ENCODE assay signal across 21 mouse cellular contexts in genomic region chr2:151742850-151743679, GRCm38 (mm10). TPM values are rescaled to one million over a fixed set of nuclear protein-coding genes. Genes with fewer than 3 reads are reported as not detected.
DNase-seq lines count a peak whose midpoint lies in the region; ATAC-seq and TF ChIP-seq lines count a peak whose summit lies in the region.
"Had no signal": no experiment of that assay in that cellular context is flagged by ENCODE, and none has a peak within 500 bp of the region (broad histone marks: within the 10 kb centered on the region; RNA-seq: fewer than 3 reads in every experiment).

No protein-coding gene starts in this region.

- TF ChIP-seq POLR2A in spleen, adult 2 months (IDR thresholded peaks at IDR 0.05; ENCODE audit: low read depth, low read length), result no peak

- peak overlapping the region; percentile 86 for H3K4me2 ChIP-seq in liver, embryonic 13.5 days
- H3K4me2 ChIP-seq: embryonic facial prominence, embryonic 12.5 days; heart, embryonic 12.5 days; hindbrain, embryonic 14.5 days; kidney, embryonic 15.5 days; limb, embryonic 12.5 days; lung, embryonic 15.5 days; midbrain, embryonic 12.5 days; neural tube, embryonic 13.5 days had no signal

- 27% methylated on average over 6 of the region's 6 CpGs for WGBS in liver, embryonic 13.5 days (ENCODE audit: insufficient replicate concordance)
- 69% methylated on average over 6 of the region's 6 CpGs for WGBS in spleen, adult 2 months
- WGBS in hindbrain, embryonic 10.5 days, result 67% methylated on average over 6 of the region's 6 CpGs

- no peak for TF ChIP-seq CTCF in spleen, adult 2 months (IDR thresholded peaks at IDR 0.05; ENCODE audit: extremely low read depth, insufficient read depth, insufficient read length, insufficient replicate concordance)

- peak; percentile 76 for ATAC-seq in liver, embryonic 13.5 days (ENCODE audit: low read depth)
- ATAC-seq: forebrain, embryonic 16.5 days had no signal

- peaks cover 10% of the 10 kb centered on the region; the same call in 1 of the 2 replicates for H3K36me3 ChIP-seq in liver, embryonic 13.5 days
- no peaks in the 10 kb centered on the region for H3K36me3 ChIP-seq in spleen, adult 2 months (ENCODE audit: control insufficient read depth, insufficient read depth, low read length)
- no peaks in the 10 kb centered on the region for H3K36me3 ChIP-seq in hindbrain, embryonic 10.5 days
- H3K36me3 ChIP-seq: embryonic facial prominence, embryonic 12.5 days; heart, embryonic 12.5 days; limb, embryonic 12.5 days; lung, embryonic 15.5 days; midbrain, embryonic 12.5 days; neural tube, embryonic 13.5 days had no signal

- peak overlapping the region; percentile 95 for H3K9ac ChIP-seq in liver, embryonic 13.5 days
- H3K9ac ChIP-seq: embryonic facial prominence, embryonic 12.5 days; heart, embryonic 12.5 days; hindbrain, embryonic 14.5 days; kidney, embryonic 15.5 days; limb, embryonic 12.5 days; lung, embryonic 15.5 days; midbrain, embryonic 12.5 days; neural tube, embryonic 13.5 days had no signal

- DNase-seq in cerebellum, adult 9-10 months, result peak; percentile 7
- no peak for DNase-seq in cerebellum, adult 11-12 months
- DNase-seq in c-Kit-positive CD71-positive TER-119-positive erythroid progenitor cells, embryonic 14.5 days (ENCODE audit: low spot score), result peak; percentile 73
- DNase-seq in liver, embryonic 13.5 days, result peak; percentile 58
- DNase-seq in spleen, adult 2 months (ENCODE audit: low read depth in 1 of 2, low spot score in 2 of 2), result no peak
- DNase-seq in hindbrain, embryonic 10.5 days (ENCODE audit: low spot score), result no peak
- no peak for DNase-seq in urinary bladder, postnatal 4 days (ENCODE audit: low spot score in 2 of 2)
- no peak for DNase-seq in right cerebral cortex, postnatal 36 days (ENCODE audit: low spot score in 2 of 2)
- DNase-seq: adrenal gland, postnatal 25 days; cerebellum, adult 9-11 months; heart, postnatal 14 days had no signal

- H3K27ac ChIP-seq in liver, embryonic 13.5 days, result peak overlapping the region; percentile 95
- peak overlapping the region; percentile 26 for H3K27ac ChIP-seq in spleen, adult 2 months (ENCODE audit: insufficient read depth, low read length)
- no peak overlapping the region for H3K27ac ChIP-seq in hindbrain, embryonic 10.5 days
- H3K27ac ChIP-seq: embryonic facial prominence, embryonic 12.5 days; hindbrain, embryonic 14.5 days; kidney, embryonic 15.5 days; limb, embryonic 12.5 days; lung, embryonic 15.5 days; macrophage; midbrain, embryonic 12.5 days; neural tube, embryonic 13.5 days had no signal

- H3K9me3 ChIP-seq in liver, embryonic 13.5 days (replicated peaks), result no peaks in the 10 kb centered on the region
- no peaks in the 10 kb centered on the region for H3K9me3 ChIP-seq in hindbrain, embryonic 10.5 days
- H3K9me3 ChIP-seq: embryonic facial prominence, embryonic 12.5 days; heart, embryonic 12.5 days; kidney, embryonic 15.5 days; limb, embryonic 12.5 days; lung, embryonic 15.5 days; midbrain, embryonic 12.5 days; neural tube, embryonic 13.5 days had no signal

- H3K27me3 ChIP-seq in liver, embryonic 13.5 days, result peaks cover 13% of the 10 kb centered on the region
- H3K27me3 ChIP-seq in spleen, adult 2 months (ENCODE audit: control insufficient read depth, insufficient read depth, low read length), result no peaks in the 10 kb centered on the region
- H3K27me3 ChIP-seq in hindbrain, embryonic 10.5 days (ENCODE audit: insufficient read depth, poor library complexity, severe bottlenecking), result peaks cover 20% of the 10 kb centered on the region; the same call in 1 of the 2 replicates
- H3K27me3 ChIP-seq: embryonic facial prominence, embryonic 12.5 days had no signal

- peaks cover 64% of the 10 kb centered on the region for H3K4me1 ChIP-seq in liver, embryonic 13.5 days (replicated peaks)
- H3K4me1 ChIP-seq in spleen, adult 2 months (ENCODE audit: control insufficient read depth, insufficient read depth, insufficient read length), result 0 out of 2 replicates have a peak, but pooled peaks cover 2% of the 10 kb centered on the region
- peaks cover 32% of the 10 kb centered on the region for H3K4me1 ChIP-seq in hindbrain, embryonic 10.5 days (replicated peaks)

- H3K4me3 ChIP-seq in liver, embryonic 13.5 days (replicated peaks), result peak overlapping the region; percentile 14
- H3K4me3 ChIP-seq in spleen, adult 2 months (ENCODE audit: extremely low read depth, insufficient read depth, insufficient read length), result no peak overlapping the region
- H3K4me3 ChIP-seq in hindbrain, embryonic 10.5 days, result no peak overlapping the region
- H3K4me3 ChIP-seq: embryonic facial prominence, embryonic 12.5 days; heart, embryonic 12.5 days; kidney, embryonic 15.5 days; limb, embryonic 12.5 days; lung, embryonic 15.5 days; midbrain, embryonic 12.5 days; neural tube, embryonic 13.5 days had no signal

RNA-seq across cellular contexts. Expression of gene Psmf1, which starts 0.9 kb away (rescaled TPM):
- polyA plus RNA-seq in liver, embryonic 13.5 days (2015; fragmentation: Nextera tagmentation; extraction: Ambion mirVana), result 49.1 and 51.6 TPM in 2 replicates
- polyA plus RNA-seq in spleen, adult 2 months (2012; rRNA removed), result 39.5 and 43.2 TPM in 2 replicates
- 51.0 and 53.2 TPM in 2 replicates for polyA plus RNA-seq in hindbrain, embryonic 10.5 days (2016; fragmentation: Nextera tagmentation; extraction: Ambion mirVana)

RNA-seq across cellular contexts. Expression of gene Tmem74b, which starts 41.3 kb away (rescaled TPM):
- polyA plus RNA-seq in liver, embryonic 13.5 days (2015; fragmentation: Nextera tagmentation; extraction: Ambion mirVana), result 0.07 TPM in 2 replicates
- 0.06 and 0.11 TPM in 2 replicates for polyA plus RNA-seq in spleen, adult 2 months (2012; rRNA removed)
- polyA plus RNA-seq in hindbrain, embryonic 10.5 days (2016; fragmentation: Nextera tagmentation; extraction: Ambion mirVana), result 3.2 and 4.5 TPM in 2 replicates
- polyA plus RNA-seq: macrophage had no signal

Comparison
In these comparisons a context has a peak if more than half of its experiments do, and no peak if none do; other contexts are left out.
1. DNase-seq: peak in cerebellum, adult 9-10 months (single experiment), c-Kit-positive CD71-positive TER-119-positive erythroid progenitor cells, embryonic 14.5 days (single experiment) and liver, embryonic 13.5 days (single experiment); none in cerebellum, adult 11-12 months (single experiment), spleen, adult 2 months (0 of 2), hindbrain, embryonic 10.5 days (single experiment), urinary bladder, postnatal 4 days (0 of 2) and right cerebral cortex, postnatal 36 days (0 of 2).